Mouse (Mus musculus) layer of hippocampus, postnatal 36 days (tissue): ENCODE results near the gene Rtbdn. TPM values are rescaled to one million over a fixed set of nuclear protein-coding genes. Genes with fewer than 3 reads are reported as not detected.

Source experiments
- DNase-seq, 2 experiments: peaks; one replicate each; pipeline ENCODE4 v3.0.0; 2022
- total RNA-seq, 2 experiments: library from RNA; stranded (reverse); gene quantifications; 2 replicates each; pipeline ENCODE4 v1.2.3; 2021

The Rtbdn gene
- total RNA-seq, 2 experiments from 2014 or later = 0.77 to 1.0 TPM

DNA sequence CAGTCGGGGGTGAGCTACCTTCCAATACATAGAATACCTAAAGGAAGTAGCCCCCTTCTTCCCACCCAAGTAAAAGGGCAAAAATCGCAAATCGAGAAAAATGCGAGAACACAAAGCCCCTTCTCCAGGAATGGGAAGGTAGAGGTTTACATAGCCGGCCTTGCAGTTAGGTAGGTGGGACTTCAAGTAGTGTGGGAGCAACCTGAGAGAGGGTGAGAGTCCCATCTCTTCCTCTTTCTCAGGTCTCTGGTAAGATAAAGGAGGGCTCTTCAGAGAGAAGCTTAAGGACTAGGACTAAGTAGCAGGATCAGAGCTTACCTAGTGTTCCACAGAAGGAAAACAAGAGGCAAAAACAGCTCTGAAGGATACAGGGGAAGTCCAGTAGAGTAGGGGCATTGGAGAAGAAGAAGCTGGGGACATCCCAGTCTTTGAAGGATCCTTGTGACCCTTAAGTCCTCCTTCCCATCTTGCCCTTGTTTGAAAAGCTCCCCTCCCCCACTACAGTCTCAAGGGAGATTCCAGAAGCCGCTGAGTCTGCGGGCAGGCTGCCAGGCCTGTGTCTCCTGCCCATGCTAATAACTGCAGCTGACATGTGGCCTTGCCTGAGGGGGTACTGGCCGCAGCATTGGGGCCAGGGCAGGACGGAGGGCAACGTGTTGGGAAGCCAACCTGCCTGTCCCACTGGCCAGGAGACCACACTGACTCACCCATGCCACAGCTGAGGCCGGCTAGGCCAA lies 34.0 kb downstream of the Rtbdn start:
- peak in 1 of 2 experiments; percentile 35 for DNase-seq

DNA sequence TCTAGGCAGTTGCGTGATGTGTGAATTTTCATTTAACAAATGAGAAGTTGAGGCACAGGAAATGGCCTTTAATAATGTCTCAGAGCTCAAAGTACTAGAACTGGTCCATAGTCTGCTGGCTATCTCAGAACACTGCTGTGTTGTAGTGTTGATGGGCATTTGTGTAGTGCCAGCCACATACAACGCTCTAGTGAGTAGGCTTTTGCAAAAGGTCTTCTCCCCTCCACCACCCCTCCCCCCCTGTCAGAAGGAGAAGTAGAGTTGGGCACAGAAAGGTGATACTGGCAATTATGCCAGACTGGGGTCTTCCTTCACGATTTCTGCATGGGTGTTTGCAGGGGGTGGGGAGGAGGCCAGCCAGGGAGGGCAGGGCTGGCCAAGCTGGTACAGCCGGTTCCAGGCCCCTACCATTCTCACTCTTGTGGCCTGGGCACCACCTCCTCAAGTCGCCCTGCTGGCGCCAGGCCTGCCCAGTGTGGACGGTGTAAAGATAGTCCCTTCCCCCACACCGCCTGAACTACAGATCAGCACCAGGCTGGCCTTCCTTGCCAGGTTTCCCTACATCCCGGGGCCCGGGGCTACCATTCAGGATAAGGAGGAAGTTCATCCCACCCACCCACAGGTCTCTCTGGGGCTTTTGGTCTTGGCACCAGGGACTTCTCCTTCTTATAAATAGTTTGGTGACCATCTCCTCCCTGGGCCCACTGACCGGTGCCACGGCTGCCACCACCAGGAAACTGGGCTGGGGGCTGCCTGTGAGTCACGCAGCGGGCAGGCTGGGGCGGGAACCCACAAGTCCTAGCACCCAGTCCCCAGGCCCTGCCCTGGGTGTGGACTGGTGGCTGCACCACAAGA lies 35.1 kb downstream of the Rtbdn start:
- DNase-seq = peak in 1 of 2 experiments; percentile 18

DNA sequence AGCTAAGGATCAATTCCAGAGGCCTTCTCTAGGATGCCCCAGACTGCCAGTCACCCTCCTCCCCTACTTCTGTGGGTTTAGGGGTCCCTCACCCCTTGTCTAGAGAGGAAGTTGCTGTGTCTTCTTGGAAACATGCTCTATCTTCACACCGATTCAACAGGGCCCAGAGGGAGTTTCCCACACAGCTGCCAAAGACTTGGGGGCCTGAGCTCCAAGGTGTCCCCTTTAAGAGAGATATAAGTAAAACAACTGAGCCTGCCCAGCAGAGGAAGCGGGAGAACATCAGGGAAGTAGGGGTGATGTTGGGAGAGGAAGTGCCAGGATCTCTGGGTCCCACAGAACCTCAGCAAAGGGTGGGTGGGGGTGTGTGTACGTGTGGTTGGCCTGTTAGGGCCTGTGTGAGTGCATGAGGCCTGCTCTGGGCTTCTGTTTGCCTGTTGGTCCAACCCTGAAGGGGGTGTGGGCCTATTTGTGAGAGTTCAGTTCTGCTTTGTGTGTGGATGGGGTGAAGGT lies 35.8 kb downstream of the Rtbdn start:
- DNase-seq = no peak

DNA sequence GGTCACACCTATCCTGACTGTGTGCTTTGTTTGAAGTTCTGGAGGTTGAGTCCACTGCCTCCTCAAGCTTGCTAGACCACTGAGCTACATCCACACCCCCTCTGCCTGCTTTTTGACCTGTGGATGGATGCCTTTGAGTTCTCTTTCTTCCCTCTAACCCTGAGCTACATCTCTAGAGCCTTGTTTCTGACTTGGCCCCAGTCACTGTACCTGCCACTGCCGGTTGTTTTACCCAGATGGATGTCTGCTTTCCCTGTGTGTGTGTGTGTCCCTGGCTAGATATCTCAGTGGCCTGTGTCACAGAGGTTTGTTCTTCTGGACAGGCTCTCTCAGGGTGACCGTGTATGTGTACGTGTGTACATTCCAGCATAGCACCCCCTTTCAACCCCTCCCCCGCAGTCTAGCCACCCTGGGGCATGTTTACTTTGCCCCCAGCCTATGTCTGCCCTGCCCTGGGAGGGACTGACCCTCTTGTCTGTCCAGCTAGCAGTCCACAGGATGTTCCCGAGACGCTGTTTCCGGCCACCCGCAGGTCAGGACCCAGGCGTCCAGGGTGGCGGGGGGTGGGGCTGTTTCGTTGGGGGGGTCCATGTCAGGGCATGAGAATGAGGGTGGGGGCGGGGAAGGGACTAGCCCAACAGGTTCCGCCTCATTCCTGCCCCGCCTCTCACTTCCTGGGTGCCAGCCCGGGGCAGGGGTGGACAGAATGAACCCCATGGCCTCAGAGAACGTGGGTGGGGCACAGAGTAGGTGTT lies 37.7 kb downstream of the Rtbdn start:
- DNase-seq = no peak

DNA sequence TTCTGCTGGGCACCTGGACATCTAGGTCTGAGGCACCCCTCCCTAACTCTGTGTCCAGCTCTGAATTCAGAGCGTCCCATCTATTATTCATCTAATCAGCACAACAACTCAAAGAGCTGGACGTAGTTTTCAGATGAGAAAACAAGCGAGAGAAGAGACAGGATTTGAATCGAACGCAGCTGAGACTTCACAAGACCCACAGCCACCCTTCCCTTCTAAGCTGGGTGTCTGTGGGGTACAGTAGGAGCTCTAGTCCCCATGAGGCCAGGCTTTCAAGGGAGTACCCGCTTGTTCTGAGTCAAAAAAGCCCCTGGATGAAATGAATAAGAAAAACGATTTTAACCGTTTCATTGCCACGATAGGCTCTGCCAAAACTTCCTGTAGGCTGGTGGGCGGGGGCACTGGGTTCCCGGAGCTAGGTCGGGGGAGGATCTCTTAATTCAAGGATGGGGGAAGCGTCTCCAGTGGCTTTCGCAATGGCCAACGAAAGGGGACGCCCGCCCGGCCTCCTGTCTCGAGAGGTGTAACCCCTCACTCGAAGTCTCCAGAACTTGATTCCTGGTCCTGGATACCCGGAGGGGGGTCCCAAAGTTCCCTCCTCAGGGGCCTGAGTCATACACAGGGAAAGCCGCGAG lies 38.4 kb downstream of the Rtbdn start:
- no peak for DNase-seq

DNA sequence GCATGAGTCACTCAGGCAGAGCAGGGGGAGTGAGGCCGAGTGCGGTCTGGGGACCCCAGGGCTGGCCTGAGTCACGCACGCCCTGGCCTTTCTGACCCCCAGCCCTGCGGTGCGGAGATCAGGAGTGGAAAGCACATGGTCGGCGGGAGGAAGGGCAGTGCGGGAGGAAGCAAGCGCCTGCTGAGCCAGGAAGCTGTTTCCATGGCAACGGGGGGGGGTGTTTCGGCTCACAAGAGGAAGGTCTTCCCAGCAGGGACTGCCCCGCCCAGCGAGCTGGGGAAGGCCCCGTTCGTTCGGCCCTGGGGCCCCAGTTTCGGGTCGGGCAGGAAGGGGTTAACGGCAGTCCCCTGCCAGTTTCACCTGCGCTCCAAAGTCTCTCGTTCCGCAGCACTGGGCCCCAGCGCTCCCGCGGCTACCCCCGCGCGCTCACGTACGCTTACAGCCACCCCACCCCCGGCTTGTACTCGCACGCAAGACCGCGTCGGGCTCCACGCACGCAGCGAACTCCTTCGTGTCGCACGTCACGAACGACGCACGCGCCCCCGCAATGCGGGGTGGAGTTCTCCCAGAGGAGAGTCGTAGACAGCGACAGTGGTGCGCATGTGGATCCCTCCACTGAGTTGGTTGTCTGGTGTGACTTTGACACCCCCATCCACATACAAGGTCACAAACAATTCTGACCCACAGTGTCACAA lies 39.0 kb downstream of the Rtbdn start:
- peak; percentile 92 to 94 for DNase-seq

DNA sequence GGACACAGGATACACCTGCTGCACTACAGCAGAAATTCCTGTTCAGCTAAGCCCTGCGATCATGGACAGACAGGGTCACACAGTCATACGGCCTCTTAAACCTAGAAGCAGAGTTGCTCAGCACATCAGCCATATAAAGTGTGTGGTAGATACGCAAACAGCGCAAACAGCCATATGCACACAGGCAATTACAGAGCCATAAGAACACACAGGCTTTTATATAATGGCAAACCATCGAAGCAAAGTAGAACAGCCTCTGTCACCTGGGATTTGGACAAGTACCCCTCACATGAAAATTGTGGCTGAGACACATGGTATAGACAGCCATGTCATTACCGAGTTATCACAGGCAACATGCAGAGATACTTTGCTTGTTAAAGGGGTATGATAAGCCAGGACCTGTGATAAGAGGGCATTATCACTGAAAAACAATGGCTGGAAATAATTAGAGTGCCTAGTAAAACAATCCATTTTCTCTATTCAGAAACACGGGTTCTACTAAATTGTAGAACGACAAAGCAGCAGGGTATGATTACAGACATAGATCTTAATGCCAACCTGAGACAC lies 39.7 kb downstream of the Rtbdn start:
- no peak for DNase-seq

DNA sequence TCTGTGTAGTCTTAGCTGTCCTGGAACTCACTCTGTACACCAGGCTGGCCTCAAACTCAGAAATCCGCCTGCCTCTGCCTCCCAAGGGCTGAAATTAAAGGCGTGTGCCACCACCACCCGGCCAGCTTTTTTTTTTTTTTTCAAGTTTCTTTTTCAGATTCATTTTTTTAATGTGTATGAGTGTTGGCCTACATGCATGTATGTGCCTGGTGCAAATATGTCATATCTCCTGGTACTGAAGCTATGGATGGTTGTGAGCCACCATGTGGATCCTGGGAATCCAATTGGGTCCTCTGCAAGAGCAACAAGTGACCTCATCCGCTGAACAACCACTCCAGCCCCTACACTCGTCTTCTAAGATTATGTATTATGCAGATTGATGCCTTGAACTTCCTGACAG lies 40.6 kb downstream of the Rtbdn start:
- no peak for DNase-seq

DNA sequence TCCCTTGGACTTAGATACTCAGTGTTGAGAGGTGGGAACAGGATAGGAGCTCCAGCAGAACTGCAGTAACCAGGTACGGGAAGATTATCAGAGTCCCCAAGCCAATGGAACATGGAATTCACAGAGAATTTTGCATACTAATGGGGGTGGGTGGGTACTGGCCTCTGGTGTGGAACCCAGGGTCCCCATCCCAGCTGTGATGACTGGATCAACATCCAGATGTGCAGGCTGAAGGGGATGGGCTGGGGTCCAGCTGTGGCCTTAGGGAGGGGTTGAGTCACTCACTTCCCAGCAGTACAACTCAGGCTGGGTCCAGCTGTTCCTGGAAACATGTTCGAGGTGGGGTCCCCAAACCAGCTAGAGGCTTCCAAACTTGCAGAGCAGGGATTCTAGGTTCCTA lies 41.1 kb downstream of the Rtbdn start:
- no peak for DNase-seq

DNA sequence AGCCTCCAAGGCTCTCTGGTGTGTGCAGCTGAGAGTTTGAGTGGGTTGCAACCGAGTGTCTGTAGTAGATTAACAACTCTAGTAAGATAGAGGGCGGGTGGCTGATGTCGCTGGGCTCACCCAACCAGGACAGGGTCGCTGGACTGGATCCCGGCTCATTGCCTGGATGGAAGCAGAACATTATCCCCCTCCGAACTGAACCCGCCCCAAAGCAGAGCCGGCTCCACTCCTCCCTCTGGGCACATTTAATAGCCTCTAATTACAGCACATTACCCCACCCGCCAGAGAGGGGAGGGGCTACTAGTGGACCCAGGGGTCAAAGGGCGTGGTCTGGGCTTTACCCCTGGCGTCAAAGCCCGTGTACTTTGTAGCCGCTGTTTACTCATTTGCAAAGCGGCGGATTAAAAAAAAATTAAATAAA lies 42.5 kb downstream of the Rtbdn start:
- DNase-seq = no peak

DNA sequence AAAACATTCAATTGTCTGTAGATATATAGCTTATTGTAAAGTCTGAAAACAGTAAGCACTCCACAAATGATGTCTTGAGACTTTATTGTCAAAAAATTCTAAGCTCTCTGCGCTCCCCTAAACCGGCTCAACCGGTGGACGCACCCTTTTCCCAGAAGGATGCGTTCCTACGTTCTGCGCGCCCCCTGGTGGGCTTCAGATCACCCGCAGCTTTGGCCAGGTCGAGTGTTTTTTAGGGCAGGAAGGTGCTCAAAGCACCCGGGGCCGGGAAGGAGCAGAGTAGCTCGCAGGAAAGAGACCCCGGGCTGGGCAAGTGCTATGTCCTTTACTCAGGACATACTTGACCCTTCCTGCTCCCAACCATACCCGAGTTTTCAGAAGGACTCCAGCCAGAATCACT lies 43.0 kb downstream of the Rtbdn start:
- DNase-seq = peak; percentile 83 to 86

DNA sequence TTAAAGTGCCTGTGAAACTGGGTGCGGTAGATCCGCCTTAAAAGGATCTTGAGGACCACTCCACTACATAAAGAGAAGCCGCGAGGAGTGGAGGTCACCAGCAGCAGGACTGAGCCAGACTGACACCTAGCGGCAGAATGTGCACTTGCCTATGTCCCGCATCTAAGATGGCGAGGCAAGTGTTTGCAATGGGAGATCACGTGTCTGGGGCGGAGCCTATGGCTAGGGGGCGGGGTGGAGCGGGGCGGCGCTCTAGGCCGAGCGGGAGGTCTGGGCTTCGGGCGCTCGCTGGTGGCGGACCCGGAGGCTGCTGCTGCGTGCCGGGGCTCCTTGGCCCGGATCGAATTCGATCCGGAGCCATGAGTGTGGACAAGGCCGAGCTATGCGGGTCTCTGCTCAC lies 43.6 kb downstream of the Rtbdn start, which contains the start of gene Hook2:
Gene Hook2 (plus strand): TSS at position 255 of the 400 bp plus-strand sequence.
- DNase-seq = peak; percentile 93 to 94

DNA sequence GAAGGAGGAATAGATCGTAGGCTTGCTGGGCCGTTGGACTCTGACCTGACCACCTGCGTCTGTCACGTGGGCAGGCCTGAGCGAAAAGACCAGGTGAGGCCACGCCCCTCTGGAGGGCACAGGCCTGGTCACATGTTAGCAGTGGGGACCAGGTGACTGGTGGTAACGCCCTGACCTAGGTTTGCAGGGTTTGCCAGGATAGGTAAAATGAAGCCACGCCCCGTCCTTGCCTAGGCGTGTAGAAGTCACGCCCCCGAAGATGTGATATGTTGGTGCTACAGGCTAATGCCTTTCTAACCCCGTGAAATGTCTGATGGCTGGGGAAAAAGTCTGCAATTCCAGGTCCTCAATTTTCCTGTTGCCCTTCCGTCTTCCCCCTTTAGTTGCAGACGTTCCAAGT lies 44.0 kb downstream of the Rtbdn start:
- DNase-seq = no peak

DNA sequence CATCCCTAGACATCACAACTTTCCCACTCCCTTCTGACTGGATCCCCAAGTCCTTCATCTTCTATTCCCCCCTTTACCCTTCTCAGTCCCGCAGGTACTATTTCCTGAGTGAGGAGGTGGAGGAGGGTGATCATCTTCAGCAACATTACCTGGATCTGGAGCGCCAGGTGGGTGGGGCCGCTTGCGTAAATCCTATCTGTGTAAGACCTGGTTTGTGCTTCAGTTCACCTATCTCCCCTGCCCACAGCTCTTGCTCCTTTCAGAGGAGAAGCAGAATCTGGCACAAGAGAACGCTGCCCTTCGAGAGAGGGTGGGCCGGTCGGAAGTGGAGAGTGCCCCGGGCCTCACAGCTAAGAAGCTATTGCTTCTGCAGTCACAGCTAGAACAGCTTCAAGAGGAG lies 47.6 kb downstream of the Rtbdn start:
- DNase-seq = no peak

DNA sequence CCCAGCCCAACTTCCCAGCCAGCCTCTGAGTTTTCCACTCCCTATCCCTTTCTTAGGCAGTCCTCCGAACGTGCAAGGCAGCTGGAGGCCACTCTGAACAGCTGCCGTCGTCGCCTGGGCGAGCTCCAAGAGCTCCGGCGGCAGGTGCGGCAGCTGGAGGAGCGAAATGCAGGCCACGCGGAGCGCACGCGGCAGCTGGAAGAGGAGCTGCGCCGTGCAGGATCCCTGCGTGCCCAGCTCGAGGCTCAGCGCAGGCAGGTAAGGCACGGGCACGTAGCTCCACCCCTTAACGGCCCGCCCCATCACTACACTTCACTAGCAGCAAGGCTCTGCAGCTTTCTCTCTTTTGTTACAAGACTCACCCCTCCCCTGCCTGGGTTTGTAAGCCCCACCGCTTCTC lies 48.9 kb downstream of the Rtbdn start:
- no peak for DNase-seq

DNA sequence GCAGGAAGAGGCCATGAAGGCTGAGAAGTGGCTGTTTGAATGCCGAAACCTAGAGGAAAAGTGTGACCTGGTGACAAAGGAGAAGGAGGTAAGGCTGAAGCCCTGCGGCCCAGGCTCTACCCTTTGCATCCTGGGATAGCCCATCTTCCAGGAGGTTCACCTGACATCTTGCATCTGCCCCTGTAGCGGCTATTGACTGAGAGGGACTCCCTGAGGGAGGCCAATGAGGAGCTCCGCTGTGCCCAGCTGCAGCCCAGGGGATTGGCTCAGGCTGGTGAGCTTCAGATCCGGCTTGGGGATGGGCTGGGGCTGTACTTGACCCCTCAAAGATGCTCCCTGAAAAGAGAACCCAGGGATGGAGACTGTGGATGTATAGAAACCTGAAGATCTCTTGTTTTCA lies 50.2 kb downstream of the Rtbdn start:
- DNase-seq = no peak

DNA sequence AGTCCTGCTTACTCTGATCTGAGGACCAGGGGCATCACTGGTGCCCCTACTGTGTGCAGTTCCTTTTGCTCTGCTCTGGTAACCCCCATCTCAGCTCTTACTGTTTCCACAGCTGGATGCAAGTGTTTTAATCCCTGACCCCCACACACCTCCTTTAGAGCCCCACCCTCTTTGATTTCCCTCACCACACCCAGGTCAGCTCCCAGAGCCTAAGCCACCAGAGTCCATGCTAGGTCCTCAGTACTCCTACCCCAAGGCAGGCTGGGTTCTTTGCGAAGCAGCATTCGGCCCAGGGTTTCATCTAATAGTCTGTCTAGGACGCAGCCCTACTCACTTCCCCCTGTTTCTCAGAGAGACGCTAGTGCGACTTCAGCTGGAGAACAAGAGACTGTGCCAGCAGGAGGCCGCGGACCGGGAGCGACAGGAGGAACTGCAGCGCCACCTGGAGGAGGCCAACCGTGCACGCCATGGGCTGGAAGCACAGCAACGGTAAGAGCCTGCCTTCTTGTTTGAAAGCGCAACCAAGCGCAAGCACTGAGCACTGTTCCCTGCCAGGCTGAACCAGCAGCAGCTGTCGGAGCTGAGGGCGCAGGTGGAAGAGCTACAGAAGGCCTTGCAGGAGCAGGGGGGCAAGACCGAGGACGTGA lies 51.0 kb downstream of the Rtbdn start:
- DNase-seq = peak; percentile 88 to 89
